ENCODE assay signal across 38 mouse cellular contexts in genomic region chr12:31208766-31209165, GRCm38 (mm10). TPM values are rescaled to one million over a fixed set of nuclear protein-coding genes. Genes with fewer than 3 reads are reported as not detected.
DNase-seq lines count a peak whose midpoint lies in the region; ATAC-seq and TF ChIP-seq lines count a peak whose summit lies in the region.
"Had no signal": no experiment of that assay in that cellular context is flagged by ENCODE, and none has a peak within 500 bp of the region (broad histone marks: within the 10 kb centered on the region; RNA-seq: fewer than 3 reads in every experiment).

No protein-coding gene starts in this region.

- intact Hi-C loops in left cerebral cortex, postnatal 4 days (cut with DNase I), result no loop called here
- intact Hi-C loops in left cerebral cortex, postnatal 14 days (cut with DNase I), result no loop called here

- 0 out of 2 replicates have a peak overlapping the region, but pooled peaks have one; percentile 33 for H3K9ac ChIP-seq in heart, embryonic 13.5 days
- no peak overlapping the region for H3K9ac ChIP-seq in heart, embryonic 11.5 days (ENCODE audit: low read depth, low read length)
- H3K9ac ChIP-seq in midbrain, embryonic 16.5 days (ENCODE audit: low read depth, low read length), result no peak overlapping the region
- H3K9ac ChIP-seq in neural tube, embryonic 14.5 days (replicated peaks; ENCODE audit: low read depth, low read length), result no peak overlapping the region
- H3K9ac ChIP-seq: embryonic facial prominence, embryonic 12.5 days; limb, embryonic 12.5 days; liver, embryonic 15.5 days; lung, embryonic 14.5 days; midbrain, embryonic 12.5 days had no signal

- peaks cover 31% of the 10 kb centered on the region for H3K4me1 ChIP-seq in heart, embryonic 13.5 days
- peaks cover 6% of the 10 kb centered on the region; the same call in 1 of the 2 replicates for H3K4me1 ChIP-seq in heart, embryonic 11.5 days (ENCODE audit: control insufficient read depth, insufficient read depth, low read length)
- peaks cover 11% of the 10 kb centered on the region for H3K4me1 ChIP-seq in midbrain, embryonic 16.5 days (ENCODE audit: control insufficient read depth, insufficient read depth, low read length)
- peaks cover 2% of the 10 kb centered on the region; the same call in 1 of the 2 replicates for H3K4me1 ChIP-seq in neural tube, embryonic 14.5 days (ENCODE audit: control insufficient read depth, insufficient read depth, low read length)
- H3K4me1 ChIP-seq in thymus, adult 2 months (replicated peaks; ENCODE audit: control insufficient read depth, insufficient read depth, low read length), result no peaks in the 10 kb centered on the region
- H3K4me1 ChIP-seq: limb, embryonic 12.5 days had no signal

- WGBS in heart, embryonic 13.5 days, result 67% methylated on average over 6 of the region's 6 CpGs
- 68% methylated on average over 6 of the region's 6 CpGs for WGBS in heart, embryonic 11.5 days (ENCODE audit: insufficient replicate concordance)
- 29% methylated on average over 6 of the region's 6 CpGs for WGBS in midbrain, embryonic 16.5 days
- WGBS in neural tube, embryonic 14.5 days, result 39% methylated on average over 6 of the region's 6 CpGs
- 84% methylated on average over 6 of the region's 6 CpGs for WGBS in thymus, adult 2 months

- no peaks in the 10 kb centered on the region for H3K36me3 ChIP-seq in heart, embryonic 13.5 days
- no peaks in the 10 kb centered on the region for H3K36me3 ChIP-seq in heart, embryonic 11.5 days (ENCODE audit: control insufficient read depth, insufficient read depth, low read length)
- H3K36me3 ChIP-seq in midbrain, embryonic 16.5 days (ENCODE audit: control insufficient read depth, insufficient read depth, low read length), result no peaks in the 10 kb centered on the region
- H3K36me3 ChIP-seq in neural tube, embryonic 14.5 days (ENCODE audit: control insufficient read depth, insufficient read depth, low read length), result no peaks in the 10 kb centered on the region
- no peaks in the 10 kb centered on the region for H3K36me3 ChIP-seq in thymus, adult 2 months (ENCODE audit: control insufficient read depth, insufficient read depth, low read length)
- H3K36me3 ChIP-seq: embryonic facial prominence, embryonic 12.5 days; forebrain, embryonic 10.5 days; hindbrain, embryonic 10.5 days; limb, embryonic 12.5 days; liver, embryonic 15.5 days; midbrain, embryonic 12.5 days had no signal

- no peak for TF ChIP-seq POLR2A in thymus, adult 2 months (IDR thresholded peaks at IDR 0.05; ENCODE audit: control insufficient read depth, extremely low read depth, insufficient read depth, low read length, poor library complexity)

- H3K4me3 ChIP-seq in heart, embryonic 13.5 days, result no peak overlapping the region
- no peak overlapping the region for H3K4me3 ChIP-seq in heart, embryonic 11.5 days (ENCODE audit: low read depth, low read length)
- no peak overlapping the region for H3K4me3 ChIP-seq in midbrain, embryonic 16.5 days (ENCODE audit: low read depth, low read length)
- H3K4me3 ChIP-seq in neural tube, embryonic 14.5 days (ENCODE audit: low read depth, low read length), result no peak overlapping the region
- H3K4me3 ChIP-seq in thymus, adult 2 months (ENCODE audit: control insufficient read depth, insufficient read depth, low read length), result no peak overlapping the region
- H3K4me3 ChIP-seq: embryonic facial prominence, embryonic 12.5 days; forebrain, embryonic 10.5 days; gastrocnemius, adult 2 months; hindbrain, embryonic 10.5 days; limb, embryonic 12.5 days; liver, embryonic 15.5 days; midbrain, embryonic 12.5 days; myocyte had no signal

- H3K27ac ChIP-seq in heart, embryonic 13.5 days (replicated peaks), result peak overlapping the region; percentile 45; the same call in 1 of the 2 replicates
- no peak overlapping the region for H3K27ac ChIP-seq in heart, embryonic 11.5 days (ENCODE audit: low read depth, low read length)
- H3K27ac ChIP-seq in midbrain, embryonic 16.5 days (ENCODE audit: low read length), result peak overlapping the region; percentile 62; the same call in 1 of the 2 replicates
- H3K27ac ChIP-seq in neural tube, embryonic 14.5 days (ENCODE audit: low read depth, low read length), result no peak overlapping the region
- H3K27ac ChIP-seq in thymus, adult 2 months (ENCODE audit: control insufficient read depth, insufficient read depth, low read length), result no peak overlapping the region
- H3K27ac ChIP-seq: embryonic facial prominence, embryonic 12.5 days; forebrain, embryonic 10.5 days; gastrocnemius, adult 2 months; hindbrain, embryonic 10.5 days; limb, embryonic 12.5 days; liver, embryonic 15.5 days had no signal

- H3K9me3 ChIP-seq in heart, embryonic 13.5 days, result no peaks in the 10 kb centered on the region
- no peaks in the 10 kb centered on the region for H3K9me3 ChIP-seq in heart, embryonic 11.5 days (replicated peaks; ENCODE audit: control insufficient read depth, low read length)
- H3K9me3 ChIP-seq in midbrain, embryonic 16.5 days (replicated peaks; ENCODE audit: control insufficient read depth, low read length, poor library complexity, severe bottlenecking), result no peaks in the 10 kb centered on the region
- no peaks in the 10 kb centered on the region for H3K9me3 ChIP-seq in neural tube, embryonic 14.5 days (ENCODE audit: control insufficient read depth, low read length)
- H3K9me3 ChIP-seq: embryonic facial prominence, embryonic 12.5 days; forebrain, embryonic 10.5 days; hindbrain, embryonic 10.5 days; limb, embryonic 12.5 days; liver, embryonic 15.5 days; midbrain, embryonic 12.5 days had no signal

- no peak for ATAC-seq in heart, embryonic 13.5 days (ENCODE audit: extremely low read depth, insufficient number of reproducible peaks, low FRiP score, low TSS enrichment)
- ATAC-seq in heart, embryonic 11.5 days (replicated peaks; ENCODE audit: insufficient number of reproducible peaks, low FRiP score, low TSS enrichment), result no peak
- peak; percentile 54; the same call in 1 of the 2 replicates for ATAC-seq in midbrain, embryonic 16.5 days
- peak; percentile 54; the same call in 1 of the 2 replicates for ATAC-seq in neural tube, embryonic 14.5 days (ENCODE audit: low read depth)

- no peaks in the 10 kb centered on the region for H3K27me3 ChIP-seq in heart, embryonic 13.5 days (replicated peaks)
- no peaks in the 10 kb centered on the region for H3K27me3 ChIP-seq in heart, embryonic 11.5 days (ENCODE audit: control insufficient read depth, insufficient read depth, low read length)
- H3K27me3 ChIP-seq in midbrain, embryonic 16.5 days (ENCODE audit: control insufficient read depth, insufficient read depth, low read depth, low read length), result no peaks in the 10 kb centered on the region
- no peaks in the 10 kb centered on the region for H3K27me3 ChIP-seq in neural tube, embryonic 14.5 days (ENCODE audit: control insufficient read depth, insufficient read depth, low read length)
- no peaks in the 10 kb centered on the region for H3K27me3 ChIP-seq in thymus, adult 2 months (ENCODE audit: control insufficient read depth, insufficient read depth, low read length)
- H3K27me3 ChIP-seq: embryonic facial prominence, embryonic 12.5 days; limb, embryonic 12.5 days; liver, embryonic 15.5 days; midbrain, embryonic 12.5 days had no signal

- no peak overlapping the region for H3K4me2 ChIP-seq in heart, embryonic 13.5 days
- no peak overlapping the region for H3K4me2 ChIP-seq in heart, embryonic 11.5 days
- 0 out of 2 replicates have a peak overlapping the region, but pooled peaks have one; percentile 24 for H3K4me2 ChIP-seq in midbrain, embryonic 16.5 days (ENCODE audit: low read length)
- no peak overlapping the region for H3K4me2 ChIP-seq in neural tube, embryonic 14.5 days (ENCODE audit: low read depth, low read length)
- H3K4me2 ChIP-seq: embryonic facial prominence, embryonic 12.5 days; limb, embryonic 12.5 days; liver, embryonic 15.5 days; lung, embryonic 14.5 days; midbrain, embryonic 12.5 days had no signal

- no peak for TF ChIP-seq CTCF in thymus, adult 2 months (IDR thresholded peaks at IDR 0.05; ENCODE audit: borderline replicate concordance, control insufficient read depth, extremely low read depth, insufficient read depth, low read length, poor library complexity)

- peak; percentile 8 for DNase-seq in left cerebral cortex, postnatal 4 days
- DNase-seq in left cerebral cortex, postnatal 14 days (ENCODE audit: low spot score in 2 of 2), result no peak
- no peak for DNase-seq in thymus, adult 2 months
- DNase-seq: adrenal gland, postnatal 25 days; B cell, adult 2 months; cerebellum, adult 11-12 months; cerebellum, adult 9-11 months; embryo, embryonic 11 days; gastrocnemius, adult 2 months; gastrocnemius, postnatal 36 days; heart, postnatal 10 days; kidney, adult 18-20 months; kidney, postnatal 4 days; lung, embryonic 14.5 days; lung, postnatal 14 days; right cerebral cortex, postnatal 25 days; thymus, postnatal 25 days had no signal

RNA-seq across cellular contexts. Expression of gene Gm6993, which starts 31.8 kb away (rescaled TPM):
- polyA plus RNA-seq in heart, embryonic 13.5 days (2015; fragmentation: Nextera tagmentation; extraction: Ambion mirVana), result not detected in 2 replicates
- polyA plus RNA-seq in heart, embryonic 11.5 days (2014; fragmentation: Nextera tagmentation; extraction: Ambion mirVana), result not detected in 2 replicates
- not detected for total RNA-seq in left cerebral cortex, postnatal 4 days (2021)
- not detected for total RNA-seq in left cerebral cortex, postnatal 14 days (2021)
- polyA plus RNA-seq in midbrain, embryonic 16.5 days (2015; fragmentation: Nextera tagmentation; extraction: Ambion mirVana), result not detected in 2 replicates
- polyA plus RNA-seq in neural tube, embryonic 14.5 days (2014; fragmentation: Nextera tagmentation; extraction: Ambion mirVana), result not detected in 2 replicates
- polyA plus RNA-seq in thymus, adult 2 months (2012; rRNA removed), result not detected in 2 replicates
- total RNA-seq: adrenal gland, adult 18-20 months; adrenal gland, postnatal 25 days; gastrocnemius, adult 2 months; gastrocnemius, postnatal 36 days; heart, adult 18-20 months; heart, postnatal 10 days; left cerebral cortex, postnatal 10 days; liver, adult 2 months; megakaryocyte progenitor cell, adult 5-6 weeks; neutrophil, adult 5-6 weeks had no signal
- polyA plus RNA-seq: embryonic facial prominence, embryonic 12.5 days; forebrain, embryonic 10.5 days; hindbrain, embryonic 10.5 days; hindbrain, embryonic 16.5 days; intestine, embryonic 14.5 days; kidney, embryonic 16.5 days; limb, embryonic 12.5 days; liver, adult 2 months; liver, embryonic 15.5 days; lung, embryonic 14.5 days; midbrain, embryonic 12.5 days; myocyte; stomach, embryonic 16.5 days had no signal

RNA-seq across cellular contexts. Expression of gene Lamb1, which starts 56.3 kb away (rescaled TPM):
- 90.6 and 91.3 TPM in 2 replicates for polyA plus RNA-seq in heart, embryonic 13.5 days (2015; fragmentation: Nextera tagmentation; extraction: Ambion mirVana)
- 67.4 and 92.3 TPM in 2 replicates for polyA plus RNA-seq in heart, embryonic 11.5 days (2014; fragmentation: Nextera tagmentation; extraction: Ambion mirVana)
- total RNA-seq in left cerebral cortex, postnatal 4 days (2021), result 10 to 100 TPM; 50.9 to 55.7 TPM
- total RNA-seq in left cerebral cortex, postnatal 14 days (2021), result 10 to 100 TPM; 26.2 to 28.1 TPM
- polyA plus RNA-seq in midbrain, embryonic 16.5 days (2015; fragmentation: Nextera tagmentation; extraction: Ambion mirVana), result 13.2 and 14.8 TPM in 2 replicates
- 4.9 and 26.7 TPM in 2 replicates for polyA plus RNA-seq in neural tube, embryonic 14.5 days (2014; fragmentation: Nextera tagmentation; extraction: Ambion mirVana)
- 14.0 TPM in 2 replicates for polyA plus RNA-seq in thymus, adult 2 months (2012; rRNA removed)

Comparison
In these comparisons a context has a peak if more than half of its experiments do, and no peak if none do; other contexts are left out.
1. H3K27ac ChIP-seq: peak in heart, embryonic 13.5 days (single experiment) and midbrain, embryonic 16.5 days (single experiment); none in heart, embryonic 11.5 days (single experiment), neural tube, embryonic 14.5 days (single experiment) and thymus, adult 2 months (single experiment).
2. ATAC-seq: peak in midbrain, embryonic 16.5 days (single experiment) and neural tube, embryonic 14.5 days (single experiment); none in heart, embryonic 13.5 days (single experiment) and heart, embryonic 11.5 days (single experiment).